Mouse (Mus musculus) neutrophil, adult 65 days (primary cell): Measurements from ENCODE around the gene Cd36. TPM values are rescaled to one million over a fixed set of nuclear protein-coding genes. Genes with fewer than 3 reads are reported as not detected.

Source experiments
- total RNA-seq: library from RNA; stranded (reverse); gene quantifications from 2 replicates; pipeline ENCODE4 v1.2.4, GENCODE M21; 2023

Gene Cd36
- 2.1 and 3.4 TPM in 2 replicates for total RNA-seq

GRCm38 (mm10) chr5:17888598-17888997 lies at the start of gene Cd36:
Gene Cd36 (minus strand): TSS chr5:17888801.

Other genes with a start within 250 kb of the Cd36 start
- gene Gnat3, start 73.7 kb upstream of the Cd36 start, total RNA-seq: not detected in 2 replicates